Mouse (Mus musculus) embryonic facial prominence, embryonic 11.5 days (tissue): Measurements from ENCODE around the gene Igf2bp2. TPM values are rescaled to one million over a fixed set of nuclear protein-coding genes. Genes with fewer than 3 reads are reported as not detected.

ENCODE experiments used
- ATAC-seq: fragments of 200-750 bp; cut with Nextera tagmentation; replicated peaks from 2 replicates; pipeline ENCODE4 v1.8.0; 2017; ENCODE audit warnings: low read depth; ENCODE audit not compliant: insufficient number of reproducible peaks, low FRiP score, low TSS enrichment
- DNase-seq: peaks from one replicate; pipeline ENCODE4 v3.0.0-alpha.2; 2015; ENCODE audit warnings: low spot score
- H3K27ac ChIP-seq: fragments of 300-500 bp; sonication (generic); replicated peaks from 2 replicates; pipeline ENCODE4 v1.5.1; 2014; ENCODE audit warnings: mild to moderate bottlenecking, low read depth, low read length, control low read depth
- H3K27me3 ChIP-seq: fragments of 300-500 bp; sonication (generic); 2 replicates; pipeline ENCODE4 v1.6.1; 2014; ENCODE audit warnings: mild to moderate bottlenecking, low read length, moderate library complexity, mixed read lengths; ENCODE audit not compliant: control insufficient read depth, insufficient read depth
- H3K36me3 ChIP-seq: fragments of 300-500 bp; sonication (generic); replicated peaks from 2 replicates; pipeline ENCODE4 v1.6.1; 2014; ENCODE audit warnings: low read depth, mild to moderate bottlenecking, low read length, moderate library complexity, mixed read lengths; ENCODE audit not compliant: control insufficient read depth, insufficient read depth
- H3K4me1 ChIP-seq: fragments of 300-500 bp; sonication (generic); 2 replicates; pipeline ENCODE4 v1.6.1; 2014; ENCODE audit warnings: low read length, mixed read lengths; ENCODE audit not compliant: control insufficient read depth, insufficient read depth
- H3K4me2 ChIP-seq: fragments of 300-500 bp; sonication (generic); 2 replicates; pipeline ENCODE4 v1.6.1; 2014; ENCODE audit warnings: low read depth, mild to moderate bottlenecking, control low read depth, low read length, moderate library complexity
- H3K4me3 ChIP-seq: fragments of 300-500 bp; sonication (generic); 2 replicates; pipeline ENCODE4 v1.5.1; 2014; ENCODE audit warnings: low read depth, low read length, control low read depth
- H3K9ac ChIP-seq: fragments of 300-500 bp; sonication (generic); replicated peaks from 2 replicates; pipeline ENCODE4 v1.6.1; 2014; ENCODE audit warnings: mild to moderate bottlenecking, control low read depth, low read length
- H3K9me3 ChIP-seq: fragments of 300-500 bp; sonication (generic); replicated peaks from 2 replicates; pipeline ENCODE4 v1.6.1; 2016; ENCODE audit warnings: mild to moderate bottlenecking, low read length, inconsistent platforms, mixed read lengths; ENCODE audit not compliant: control insufficient read depth
- WGBS: fragments of 180-500 bp; shearing (Covaris S2); extraction: QIAGEN DNeasy Blood & Tissue Kit; methylation state at CpG from one replicate; pipeline ENCODE4 v1.1.7; 2014; 5-methylcytosine and 5-hydroxymethylcytosine counted together
- polyA plus RNA-seq: library from polyadenylated mRNA; unstranded; fragments of >200 nt; fragmentation: Nextera tagmentation; extraction: Ambion mirVana; gene quantifications from 2 replicates; pipeline ENCODE4 v1.2.1, GENCODE M21; 2014

The Igf2bp2 gene
- polyA plus RNA-seq, 1 experiment from 2014 or later: 149 TPM

DNA sequence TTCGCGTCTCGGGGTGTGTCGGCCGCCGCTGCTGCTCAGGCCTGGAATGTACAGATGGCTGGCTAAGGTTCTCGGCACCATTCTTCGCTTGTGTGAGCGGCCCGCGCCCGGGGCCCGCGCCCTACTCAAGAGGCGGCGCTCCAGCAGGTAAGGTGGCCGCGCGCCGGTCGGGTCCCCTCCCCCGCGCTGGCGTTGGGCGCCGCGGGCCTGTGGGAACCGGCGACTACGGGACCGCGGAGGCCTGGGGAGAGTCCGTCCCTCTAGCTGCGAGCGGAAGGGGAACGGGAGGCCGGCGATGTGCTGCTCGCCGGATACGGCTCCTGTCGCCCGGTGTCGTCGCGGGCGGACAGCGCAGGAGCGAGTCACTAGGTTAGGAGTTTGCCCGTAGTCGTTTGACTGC, 153.5 kb downstream of the Igf2bp2 start:
- Histone ChIP-seq H3K27ac (no peak overlapping the region), H3K4me1 (no peaks in the 10 kb centered on the region), H3K27me3 (no peaks in the 10 kb centered on the region), H3K4me2 (peak overlapping the region; percentile 49), H3K36me3 (no peaks in the 10 kb centered on the region), H3K9ac (peak overlapping the region; percentile 90), H3K9me3 (no peaks in the 10 kb centered on the region), H3K4me3 (peak overlapping the region; percentile 96)
- WGBS: under 1% methylated on average over 49 of the region's 51 CpGs
- ATAC-seq (peak; percentile 64), DNase-seq (no peak)

DNA sequence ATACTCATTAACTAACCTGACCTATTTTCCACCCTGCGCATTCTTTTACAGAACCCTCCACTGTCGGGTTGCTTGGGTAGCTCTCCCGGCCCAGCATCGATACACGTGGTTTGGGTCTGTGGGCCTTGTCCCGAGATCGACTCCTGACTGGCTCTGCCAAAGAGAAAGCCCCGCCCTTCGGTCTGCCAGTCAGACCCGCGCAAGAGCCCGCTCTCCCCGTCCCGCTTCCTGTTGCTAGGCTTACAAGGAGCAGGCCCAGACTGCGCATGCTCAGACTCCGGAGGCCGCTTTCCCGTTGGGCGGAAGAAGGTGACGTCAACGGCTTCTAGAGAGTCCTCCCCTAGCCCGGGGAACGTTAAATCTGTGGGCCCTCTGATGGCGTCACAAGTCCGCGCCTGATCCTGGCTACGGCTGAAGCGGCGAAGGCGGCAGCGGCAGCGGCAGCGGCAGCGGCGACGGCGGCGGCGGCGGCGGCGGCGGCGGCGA, 154.0 kb downstream of the Igf2bp2 start, which contains the start of gene Senp2:
Gene Senp2, plus strand, starts transcription at position 386 of the 486 bp plus-strand sequence.
- no peak within 1 kb of the TSS for H3K27ac ChIP-seq
- H3K27me3 ChIP-seq: no peaks in the 10 kb centered on the region
- H3K36me3 ChIP-seq: no peaks in the 10 kb centered on the region
- peak; percentile 100 for DNase-seq
- H3K9me3 ChIP-seq: no peaks in the 10 kb centered on the region
- H3K4me3 ChIP-seq: peak within 1 kb of the TSS; percentile 96
- H3K4me1 ChIP-seq: no peaks in the 10 kb centered on the region
- 1% methylated on average over 45 of the region's 45 CpGs for WGBS
- ATAC-seq: peak; percentile 99
- H3K9ac ChIP-seq: peak within 1 kb of the TSS; percentile 90
- peak within 1 kb of the TSS; percentile 49 for H3K4me2 ChIP-seq

Other genes with a start within 250 kb of the Igf2bp2 start
- gene Tmem41a, start 215.7 kb downstream of the Igf2bp2 start, polyA plus RNA-seq: 37.5 and 38.3 TPM in 2 replicates
- gene Liph, start 167.6 kb downstream of the Igf2bp2 start, polyA plus RNA-seq: not detected in 2 replicates
- gene Senp2, start 153.8 kb downstream of the Igf2bp2 start, polyA plus RNA-seq: 60.2 and 62.4 TPM in 2 replicates
- gene Tra2b, start 102.7 kb upstream of the Igf2bp2 start, polyA plus RNA-seq: 516 and 558 TPM in 2 replicates